Mouse (Mus musculus) forebrain, embryonic 10.5 days (tissue): ENCODE measurements around the gene Myod1. TPM values are rescaled to one million over a fixed set of nuclear protein-coding genes. Genes with fewer than 3 reads are reported as not detected.
A peak's percentile ranks its signal among the peaks of the same experiment; 100 is the strongest.

Experiments used
- DNase-seq: peaks from one replicate; pipeline ENCODE4 v3.0.0-alpha.2; 2017; ENCODE audit warnings: low spot score; ENCODE audit errors: extremely low spot score
- H3K27ac ChIP-seq: fragments of 300-500 bp; sonication (generic); 2 replicates; pipeline ENCODE4 v1.5.1; 2016; ENCODE audit warnings: mild to moderate bottlenecking
- H3K27me3 ChIP-seq: fragments of 300-500 bp; sonication (generic); 2 replicates; pipeline ENCODE4 v1.6.1; 2016; ENCODE audit warnings: mild to moderate bottlenecking; ENCODE audit not compliant: poor library complexity, severe bottlenecking
- H3K36me3 ChIP-seq: fragments of 300-500 bp; sonication (generic); replicated peaks from 2 replicates; pipeline ENCODE4 v1.6.1; 2016; ENCODE audit warnings: mild to moderate bottlenecking, moderate library complexity
- H3K4me1 ChIP-seq: fragments of 300-500 bp; sonication (generic); 2 replicates; pipeline ENCODE4 v1.6.1; 2016
- H3K4me3 ChIP-seq: fragments of 300-500 bp; sonication (generic); 2 replicates; pipeline ENCODE4 v1.5.1; 2016; ENCODE audit warnings: mild to moderate bottlenecking, moderate library complexity
- H3K9me3 ChIP-seq: fragments of 300-500 bp; sonication (generic); 2 replicates; pipeline ENCODE4 v1.6.1; 2016; ENCODE audit warnings: mild to moderate bottlenecking, moderate library complexity
- WGBS: fragments of 180-500 bp; shearing (Covaris S2); methylation state at CpG from one replicate; pipeline ENCODE4 v1.1.7; 2016; 5-methylcytosine and 5-hydroxymethylcytosine counted together
- polyA plus RNA-seq: library from polyadenylated mRNA; unstranded; fragments of >200 nt; fragmentation: Nextera tagmentation; extraction: Ambion mirVana; gene quantifications from 2 replicates; pipeline ENCODE4 v1.2.1, GENCODE M21; 2016

Gene Myod1
- polyA plus RNA-seq, 1 experiment from 2014 or later = not detected

DNA sequence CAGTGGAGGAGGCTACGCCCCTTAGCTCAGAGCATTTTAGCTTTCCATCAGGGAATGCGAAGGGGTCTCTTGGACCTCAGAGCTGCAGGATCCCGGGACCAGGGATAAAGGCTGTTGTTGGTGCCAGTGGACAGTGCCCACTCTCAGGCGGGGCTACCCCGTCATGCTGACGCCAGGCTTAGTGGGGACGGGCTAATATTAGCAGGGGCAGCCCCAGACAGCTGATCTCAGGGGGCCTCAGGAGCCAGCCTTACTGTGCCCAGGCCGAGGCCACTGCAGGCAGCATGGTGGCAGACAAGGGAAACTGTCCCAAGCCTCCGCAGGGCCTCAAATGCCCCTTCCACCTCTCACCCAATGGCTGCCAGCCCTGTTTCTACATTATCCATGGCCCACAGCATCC lies 32.3 kb downstream of the Myod1 start:
- no peak overlapping the region for H3K27ac ChIP-seq
- 83% methylated on average over 9 of the region's 9 CpGs for WGBS
- DNase-seq = no peak
- H3K36me3 ChIP-seq = no peaks in the 10 kb centered on the region
- peaks cover 7% of the 10 kb centered on the region for H3K27me3 ChIP-seq
- no peaks in the 10 kb centered on the region for H3K9me3 ChIP-seq
- H3K4me1 ChIP-seq = no peaks in the 10 kb centered on the region
- H3K4me3 ChIP-seq = no peak overlapping the region

GRCm38 (mm10) chr7:46409204-46409789 lies 33.0 kb downstream of the Myod1 start:
- Histone ChIP-seq H3K27ac (no peak overlapping the region), H3K4me3 (no peak overlapping the region), H3K27me3 (peaks cover 7% of the 10 kb centered on the region), H3K9me3 (no peaks in the 10 kb centered on the region), H3K36me3 (no peaks in the 10 kb centered on the region), H3K4me1 (no peaks in the 10 kb centered on the region)
- DNase-seq = no peak
- WGBS = 47% methylated on average over 12 of the region's 12 CpGs

DNA sequence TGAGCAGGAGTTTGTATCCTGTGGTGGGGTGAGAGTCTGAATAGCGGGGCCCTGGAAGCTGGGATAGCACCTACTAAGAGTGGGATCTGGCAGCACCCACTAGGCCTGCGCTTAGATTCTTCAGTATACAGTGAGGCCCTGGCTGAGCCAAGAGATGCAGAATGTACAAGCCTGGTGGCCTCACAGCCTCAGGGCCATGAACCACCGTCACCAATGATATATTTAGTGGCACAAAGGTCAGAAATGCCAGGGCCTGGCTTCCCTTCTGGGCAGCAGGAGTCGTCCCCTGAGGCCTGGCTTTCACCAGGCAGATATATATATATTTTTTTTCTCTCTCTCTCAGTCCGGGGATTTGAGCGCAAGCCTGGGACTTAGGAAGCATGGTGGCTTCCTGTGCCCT lies 34.5 kb downstream of the Myod1 start:
- WGBS = 95% methylated on average over 6 of the region's 6 CpGs
- Histone ChIP-seq H3K27me3 (no peaks in the 10 kb centered on the region), H3K27ac (no peak overlapping the region)

DNA sequence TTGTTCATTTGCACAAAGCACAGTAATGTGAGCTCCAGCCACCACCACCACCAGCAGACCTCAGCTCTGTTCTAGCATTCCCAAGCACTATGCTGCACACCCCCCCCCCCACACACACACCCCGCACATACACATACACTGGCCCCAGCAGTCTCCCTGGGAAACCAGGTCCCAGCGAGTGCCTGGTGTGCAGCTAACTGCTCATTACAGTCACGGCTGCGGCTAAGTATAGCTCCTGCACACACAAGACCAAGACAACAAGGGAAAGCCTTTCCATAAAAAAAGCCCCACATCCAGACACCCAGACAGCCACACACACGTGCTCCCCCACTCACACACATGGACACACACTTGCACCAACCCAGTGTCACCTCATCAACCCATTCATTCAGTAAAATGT lies 36.5 kb downstream of the Myod1 start:
- no peaks in the 10 kb centered on the region for H3K36me3 ChIP-seq
- no peaks in the 10 kb centered on the region for H3K27me3 ChIP-seq
- H3K4me3 ChIP-seq = no peak overlapping the region
- no peak for DNase-seq
- H3K27ac ChIP-seq = no peak overlapping the region
- no peaks in the 10 kb centered on the region for H3K9me3 ChIP-seq
- 89% methylated on average over 5 of the region's 5 CpGs for WGBS
- H3K4me1 ChIP-seq = no peaks in the 10 kb centered on the region

More for the DNA sequence above, 34.5 kb downstream of the Myod1 start:
- no peaks in the 10 kb centered on the region for H3K36me3 ChIP-seq
- DNase-seq = no peak
- no peaks in the 10 kb centered on the region for H3K4me1 ChIP-seq
- H3K9me3 ChIP-seq = no peaks in the 10 kb centered on the region
- H3K4me3 ChIP-seq = no peak overlapping the region

DNA sequence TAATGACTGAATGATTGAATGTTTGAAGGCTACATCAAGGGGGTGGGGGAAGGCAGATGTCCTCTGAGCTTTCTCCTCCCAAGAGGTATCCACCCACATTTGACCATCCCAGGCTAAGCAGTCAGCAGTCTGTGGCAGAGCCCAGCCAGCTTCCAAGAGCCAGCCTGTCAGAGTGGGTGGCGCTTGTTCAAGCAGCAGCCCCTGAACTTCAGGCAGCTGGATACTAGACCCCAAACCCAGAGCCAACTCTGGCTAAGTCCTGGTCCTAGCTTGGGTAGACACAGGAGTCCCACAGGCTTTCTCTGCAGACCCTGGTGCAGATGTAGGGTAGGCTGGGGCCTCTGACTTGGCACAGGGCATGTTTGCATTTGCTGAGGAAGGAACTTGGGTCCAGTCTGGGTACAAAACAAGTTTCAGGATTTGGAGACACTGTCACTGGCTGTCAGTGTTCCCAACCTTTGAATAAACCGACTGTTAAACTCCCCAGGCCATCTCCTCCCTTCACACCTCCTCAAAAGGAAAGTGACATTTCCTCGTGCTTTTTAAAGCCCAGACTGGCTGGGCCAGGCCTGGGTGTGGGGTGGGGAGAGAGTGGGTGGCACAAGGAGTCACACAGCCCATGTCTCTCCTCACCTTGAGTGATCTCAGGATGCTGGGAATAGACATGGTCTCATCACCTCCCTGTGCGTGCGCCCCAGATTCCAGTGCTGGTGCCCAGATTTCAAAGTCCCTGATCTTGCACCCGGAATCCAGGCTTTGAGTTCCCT lies 37.9 kb downstream of the Myod1 start:
- H3K36me3 ChIP-seq = no peaks in the 10 kb centered on the region
- no peaks in the 10 kb centered on the region for H3K9me3 ChIP-seq
- no peaks in the 10 kb centered on the region for H3K27me3 ChIP-seq
- no peak overlapping the region for H3K27ac ChIP-seq
- no peak for DNase-seq
- 85% methylated on average over 6 of the region's 6 CpGs for WGBS
- no peak overlapping the region for H3K4me3 ChIP-seq
- H3K4me1 ChIP-seq = no peaks in the 10 kb centered on the region; the same call in 1 of the 2 replicates

DNA sequence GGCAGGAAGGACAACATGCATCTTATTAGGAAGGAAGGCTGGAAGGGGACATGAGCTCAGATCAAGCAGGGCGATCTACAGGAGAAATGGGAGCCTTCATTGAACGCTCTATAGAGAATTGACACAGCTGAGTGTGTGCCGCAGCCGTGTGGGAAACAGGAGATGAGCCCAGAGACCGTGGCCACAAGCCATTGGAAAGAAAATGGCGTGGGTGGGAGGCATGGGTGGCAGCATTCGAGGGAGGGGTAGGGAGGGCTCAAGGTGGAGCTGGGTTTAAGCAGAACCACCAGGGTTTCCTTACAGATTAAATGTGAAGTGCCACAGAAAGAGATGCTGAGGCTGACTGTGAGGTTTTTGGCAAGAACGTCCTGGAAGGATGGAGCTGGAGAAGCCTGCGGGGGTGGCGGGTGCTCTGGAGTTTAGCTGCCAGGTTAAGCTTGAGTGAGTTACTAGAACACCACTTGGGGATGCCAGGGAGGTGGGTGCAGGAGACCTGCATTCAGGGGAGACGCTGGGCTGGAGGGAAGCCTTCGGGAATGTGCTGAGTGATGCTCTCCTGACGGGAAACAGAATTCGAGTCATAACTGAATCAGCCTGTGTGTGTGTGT lies 39.6 kb downstream of the Myod1 start:
- Histone ChIP-seq H3K4me3 (no peak overlapping the region), H3K9me3 (no peaks in the 10 kb centered on the region), H3K4me1 (no peaks in the 10 kb centered on the region; the same call in 1 of the 2 replicates), H3K36me3 (no peaks in the 10 kb centered on the region), H3K27ac (no peak overlapping the region), H3K27me3 (no peaks in the 10 kb centered on the region)
- 87% methylated on average over 14 of the region's 14 CpGs for WGBS
- no peak for DNase-seq

DNA sequence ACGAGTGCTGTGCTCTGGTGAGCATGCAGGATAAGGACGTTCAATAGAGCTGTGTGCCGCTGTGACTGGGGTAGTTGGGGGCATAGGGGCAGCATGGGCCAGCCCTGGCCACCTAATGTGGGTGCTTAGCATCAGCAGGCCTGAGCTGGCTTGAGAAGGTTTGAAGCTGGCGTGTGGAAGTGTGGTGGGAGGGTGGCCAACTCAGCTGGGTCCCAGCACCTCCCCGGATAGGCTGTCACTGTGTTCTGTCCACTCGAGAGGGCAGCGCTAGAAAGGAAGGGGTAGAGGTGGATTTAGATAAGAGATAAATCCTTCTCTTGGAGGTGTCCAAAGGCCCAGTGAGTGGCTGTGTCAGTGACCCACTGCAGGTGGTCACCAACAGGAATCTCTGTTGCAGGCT lies 41.2 kb downstream of the Myod1 start:
- WGBS = 80% methylated on average over 7 of the region's 7 CpGs
- no peaks in the 10 kb centered on the region for H3K27me3 ChIP-seq

DNA sequence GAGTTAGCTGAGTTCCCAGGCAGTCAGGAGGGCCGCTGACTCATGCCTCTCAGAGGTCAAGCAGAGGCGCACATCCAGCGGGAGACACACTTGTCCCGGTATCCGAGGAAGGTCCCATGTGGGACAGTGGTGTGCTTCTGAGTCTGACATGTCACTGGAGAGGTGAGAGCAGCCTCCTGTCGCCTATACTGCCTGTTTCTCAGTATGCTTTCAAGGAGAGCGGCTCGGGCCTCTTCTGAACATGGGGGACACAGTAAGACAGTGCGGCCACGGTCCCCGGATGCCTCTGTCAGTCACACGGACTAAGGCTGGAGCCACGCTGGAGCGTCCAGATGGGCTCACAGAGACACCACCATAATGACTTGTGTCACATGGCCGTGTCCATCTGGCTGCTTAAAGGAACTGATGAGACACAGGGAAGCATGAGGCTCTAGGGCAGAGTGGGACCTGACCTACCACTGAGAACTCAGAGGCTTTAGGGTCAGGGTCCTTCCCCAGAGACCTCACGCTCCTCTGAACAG lies 41.9 kb downstream of the Myod1 start:
- DNase-seq = no peak
- no peaks in the 10 kb centered on the region for H3K9me3 ChIP-seq
- H3K27me3 ChIP-seq = no peaks in the 10 kb centered on the region
- H3K36me3 ChIP-seq = no peaks in the 10 kb centered on the region
- WGBS = 85% methylated on average over 16 of the region's 16 CpGs
- H3K4me1 ChIP-seq = peaks cover 18% of the 10 kb centered on the region
- H3K27ac ChIP-seq = no peak overlapping the region
- H3K4me3 ChIP-seq = no peak overlapping the region

More for the DNA sequence above, 41.2 kb downstream of the Myod1 start:
- no peaks in the 10 kb centered on the region for H3K36me3 ChIP-seq
- H3K4me1 ChIP-seq = peaks cover 11% of the 10 kb centered on the region
- H3K4me3 ChIP-seq = no peak overlapping the region
- H3K9me3 ChIP-seq = no peaks in the 10 kb centered on the region
- no peak overlapping the region for H3K27ac ChIP-seq
- no peak for DNase-seq

GRCm38 (mm10) chr7:46421535-46421934 lies 45.3 kb downstream of the Myod1 start:
- 0 out of 2 replicates have a peak overlapping the region, but pooled peaks have one; percentile 2 for H3K27ac ChIP-seq
- DNase-seq = no peak
- peaks cover 30% of the 10 kb centered on the region for H3K4me1 ChIP-seq
- H3K9me3 ChIP-seq = no peaks in the 10 kb centered on the region
- H3K27me3 ChIP-seq = no peaks in the 10 kb centered on the region
- H3K4me3 ChIP-seq = no peak overlapping the region
- 56% methylated on average over 5 of the region's 5 CpGs for WGBS
- no peaks in the 10 kb centered on the region for H3K36me3 ChIP-seq

GRCm38 (mm10) chr7:46422052-46422763 lies 45.9 kb downstream of the Myod1 start:
- H3K4me3 ChIP-seq = no peak overlapping the region
- H3K36me3 ChIP-seq = no peaks in the 10 kb centered on the region
- WGBS = 76% methylated on average over 8 of the region's 8 CpGs
- no peaks in the 10 kb centered on the region for H3K27me3 ChIP-seq
- peaks cover 30% of the 10 kb centered on the region for H3K4me1 ChIP-seq
- DNase-seq = no peak
- no peaks in the 10 kb centered on the region for H3K9me3 ChIP-seq
- peak overlapping the region; percentile 51; the same call in 1 of the 2 replicates for H3K27ac ChIP-seq

DNA sequence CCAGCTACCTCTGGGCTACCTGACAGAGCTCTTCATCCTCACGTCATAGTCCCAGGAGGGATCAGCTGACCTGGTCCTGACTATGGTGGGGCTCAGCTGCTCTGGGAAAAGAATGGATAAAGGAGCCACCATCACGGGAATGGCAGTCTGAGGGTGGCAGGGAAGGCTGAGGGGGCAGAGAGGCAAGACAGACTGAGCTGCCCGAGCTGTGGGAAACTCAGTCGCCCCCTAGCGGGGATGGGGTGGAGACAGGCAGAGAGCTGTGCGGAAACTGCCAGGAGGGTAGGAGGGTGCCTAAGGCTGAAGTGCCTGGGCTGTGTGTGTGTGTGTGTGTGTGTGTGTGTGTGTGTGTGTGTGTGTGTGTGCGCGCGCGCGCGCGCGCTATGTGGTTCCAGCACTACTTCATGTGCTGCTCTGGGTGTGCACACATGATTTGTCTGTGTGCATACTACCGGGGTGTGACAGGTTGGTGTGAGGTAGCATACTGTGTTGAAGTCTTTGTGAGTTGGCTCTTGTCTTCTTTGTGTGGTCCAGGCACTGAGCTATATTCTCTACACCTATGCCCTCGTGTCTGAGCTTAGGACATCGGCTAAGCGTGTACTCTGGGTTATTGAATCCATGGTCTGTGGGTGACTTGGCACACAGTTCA lies 46.6 kb downstream of the Myod1 start:
- H3K36me3 ChIP-seq = no peaks in the 10 kb centered on the region
- H3K4me3 ChIP-seq = no peak overlapping the region
- peak overlapping the region; percentile 51; the same call in 1 of the 2 replicates for H3K27ac ChIP-seq
- 51% methylated on average over 18 of the region's 18 CpGs for WGBS
- no peaks in the 10 kb centered on the region for H3K27me3 ChIP-seq
- H3K9me3 ChIP-seq = no peaks in the 10 kb centered on the region
- peak; percentile 61 for DNase-seq
- peaks cover 30% of the 10 kb centered on the region for H3K4me1 ChIP-seq

DNA sequence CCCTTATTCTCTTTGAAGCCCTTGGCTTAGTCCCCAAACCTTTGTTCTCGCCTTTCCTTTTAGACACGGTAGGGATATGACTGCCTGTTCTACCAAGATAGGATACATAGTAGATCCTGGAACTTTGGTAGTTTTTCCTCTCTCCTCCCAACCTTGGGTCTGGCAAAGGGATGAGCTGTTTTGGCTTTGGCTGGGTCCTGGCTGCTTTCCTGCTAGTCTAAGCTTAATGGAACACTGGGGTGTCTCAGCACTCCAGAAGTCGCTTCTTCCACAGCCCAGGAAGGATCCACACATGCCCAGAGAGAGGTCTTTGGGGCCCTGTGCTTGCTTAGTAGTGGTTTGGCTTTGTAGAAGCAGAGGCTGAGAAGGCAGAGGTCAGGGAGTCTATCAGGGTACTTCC lies 47.7 kb downstream of the Myod1 start:
- Histone ChIP-seq H3K27me3 (no peaks in the 10 kb centered on the region), H3K4me1 (peaks cover 30% of the 10 kb centered on the region), H3K9me3 (no peaks in the 10 kb centered on the region), H3K36me3 (no peaks in the 10 kb centered on the region), H3K27ac (no peak overlapping the region), H3K4me3 (no peak overlapping the region)
- WGBS = 67% methylated on average over 3 of the region's 3 CpGs
- DNase-seq = no peak
